Mouse (Mus musculus): ENCODE measurements around the gene Rsbn1.

DNA sequence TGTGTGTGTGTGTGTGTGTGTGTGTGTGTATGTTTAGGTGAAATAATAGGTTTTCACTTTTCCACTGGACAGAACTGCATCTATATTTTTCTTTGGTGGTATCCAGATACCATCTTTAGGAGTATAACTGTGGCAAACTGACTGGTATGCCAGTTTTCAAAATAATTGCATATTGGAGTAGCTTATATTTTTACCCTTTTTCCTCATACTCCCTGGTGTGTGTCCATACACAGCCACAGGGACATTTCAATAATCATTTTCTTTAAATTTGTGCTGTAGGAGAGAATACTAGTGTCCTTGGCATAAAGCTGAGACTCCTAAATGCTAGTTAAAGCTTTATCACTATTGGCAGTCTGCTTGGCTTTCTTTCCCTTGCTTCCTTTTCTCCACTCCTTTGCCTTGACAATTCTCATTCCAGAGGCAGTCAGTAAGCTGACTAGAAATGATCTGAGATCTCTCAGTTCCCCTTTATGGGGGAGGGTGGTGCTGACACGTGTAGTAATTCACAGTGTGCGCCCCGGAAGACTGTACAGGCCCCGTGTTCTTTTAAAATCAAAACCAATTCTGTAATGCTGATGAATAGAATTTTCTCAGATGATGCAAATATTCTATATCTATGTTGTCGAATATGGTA lies 2.4 kb downstream of the Rsbn1 start:
- TF ChIP-seq CTCF (IDR thresholded peaks at IDR 0.05; ENCODE audit: borderline replicate concordance, insufficient read depth, low read depth, low read length) (no peak), POLR2A (IDR thresholded peaks at IDR 0.05; ENCODE audit: borderline replicate concordance, insufficient read depth, low read length) (no peak)

Data from cerebellum, adult 2 months (tissue).